Comparison of ENCODE assay signal across 18 mouse cellular contexts in the genomic region with DNA sequence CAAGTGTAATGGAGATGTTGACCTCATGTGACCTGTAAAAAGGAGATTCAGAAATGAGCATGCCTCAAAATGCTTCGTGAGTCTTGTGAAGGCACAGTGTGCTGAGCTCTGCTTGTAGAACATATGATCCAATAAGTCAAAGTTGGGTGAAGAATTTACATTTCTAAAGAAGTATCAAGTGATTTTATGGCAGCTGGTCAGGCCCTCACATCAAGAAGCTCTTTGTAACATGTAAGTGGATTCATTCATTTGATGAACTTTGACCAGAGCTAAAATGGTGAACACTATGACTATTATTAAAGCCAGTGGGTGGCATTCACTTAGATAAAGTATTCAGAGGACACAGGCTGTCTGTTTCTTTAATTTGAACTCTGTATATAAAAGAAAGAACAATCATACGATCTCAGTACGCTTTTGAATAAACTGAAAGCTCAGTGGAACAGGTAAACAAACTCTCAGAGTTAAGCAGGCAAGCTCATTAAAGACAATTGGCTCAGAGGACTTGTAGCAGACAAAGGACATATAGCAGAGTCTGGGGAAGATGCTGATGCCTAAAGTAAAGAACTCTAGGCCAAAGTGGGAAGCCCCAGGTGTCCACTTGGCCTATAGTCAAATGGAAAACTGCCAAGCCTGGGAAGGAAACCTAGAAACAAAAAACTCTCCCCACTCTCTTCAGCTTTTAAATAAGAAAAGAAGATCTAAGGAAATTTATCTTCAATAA.
A peak's percentile ranks its signal among the peaks of the same experiment; 100 is the strongest.
DNase-seq lines count a peak whose midpoint lies in the region; ATAC-seq lines count a peak whose summit lies in the region.
"Had no signal": no experiment of that assay in that cellular context is flagged by ENCODE, and none has a peak within 500 bp of the region (broad histone marks: within the 10 kb centered on the region; RNA-seq: fewer than 3 reads in every experiment).

No protein-coding gene starts in this region.

- no peak overlapping the region for H3K9ac ChIP-seq in forebrain, embryonic 12.5 days
- H3K9ac ChIP-seq in midbrain, embryonic 13.5 days (replicated peaks), result no peak overlapping the region
- H3K9ac ChIP-seq: limb, embryonic 15.5 days; liver, embryonic 15.5 days had no signal

- WGBS in forebrain, embryonic 12.5 days, result 10% methylated on average over 3 of the region's 3 CpGs
- WGBS in forebrain, embryonic 10.5 days, result 26% methylated on average over 3 of the region's 3 CpGs
- 7% methylated on average over 3 of the region's 3 CpGs for WGBS in midbrain, embryonic 13.5 days
- WGBS in midbrain, embryonic 10.5 days, result 19% methylated on average over 3 of the region's 3 CpGs

- H3K36me3 ChIP-seq in forebrain, embryonic 12.5 days (replicated peaks), result no peaks in the 10 kb centered on the region
- H3K36me3 ChIP-seq in forebrain, embryonic 10.5 days (replicated peaks), result no peaks in the 10 kb centered on the region
- no peaks in the 10 kb centered on the region for H3K36me3 ChIP-seq in midbrain, embryonic 13.5 days
- H3K36me3 ChIP-seq in midbrain, embryonic 10.5 days, result no peaks in the 10 kb centered on the region
- H3K36me3 ChIP-seq: limb, embryonic 15.5 days; liver, embryonic 15.5 days had no signal

- 0 out of 2 replicates have a peak, but pooled peaks cover 6% of the 10 kb centered on the region for H3K4me1 ChIP-seq in forebrain, embryonic 12.5 days
- peaks cover 9% of the 10 kb centered on the region for H3K4me1 ChIP-seq in forebrain, embryonic 10.5 days
- H3K4me1 ChIP-seq in midbrain, embryonic 13.5 days (replicated peaks), result peaks cover 2% of the 10 kb centered on the region; the same call in 1 of the 2 replicates
- H3K4me1 ChIP-seq in midbrain, embryonic 10.5 days, result peaks cover 12% of the 10 kb centered on the region
- H3K4me1 ChIP-seq: limb, embryonic 15.5 days; liver, embryonic 15.5 days had no signal

- peak; percentile 49; the same call in 1 of the 2 replicates for ATAC-seq in forebrain, embryonic 12.5 days (ENCODE audit: low FRiP score)
- ATAC-seq in midbrain, embryonic 13.5 days, result peak; percentile 50; the same call in 1 of the 2 replicates

- DNase-seq in forebrain, embryonic 10.5 days (ENCODE audit: extremely low spot score, low spot score), result no peak
- no peak for DNase-seq in midbrain, embryonic 10.5 days (ENCODE audit: low spot score)
- peak; percentile 8 for DNase-seq in embryo, embryonic 9.5 days (ENCODE audit: extremely low spot score)
- DNase-seq in layer of hippocampus, postnatal 14 days (ENCODE audit: low spot score in 2 of 2), result no peak
- no peak for DNase-seq in urinary bladder, adult 2 months (ENCODE audit: low spot score)
- DNase-seq: adrenal gland, postnatal 25 days; cerebellum, adult 11-12 months; heart, postnatal 10 days; kidney, adult 2 months; kidney, postnatal 25 days; thymus, postnatal 25 days had no signal

- H3K27ac ChIP-seq in forebrain, embryonic 12.5 days, result no peak overlapping the region
- H3K27ac ChIP-seq in forebrain, embryonic 10.5 days, result no peak overlapping the region
- H3K27ac ChIP-seq in midbrain, embryonic 13.5 days, result no peak overlapping the region
- H3K27ac ChIP-seq in midbrain, embryonic 10.5 days (replicated peaks), result no peak overlapping the region
- H3K27ac ChIP-seq: limb, embryonic 15.5 days; liver, embryonic 15.5 days; macrophage had no signal

- no peak overlapping the region for H3K4me3 ChIP-seq in forebrain, embryonic 12.5 days (replicated peaks)
- no peak overlapping the region for H3K4me3 ChIP-seq in forebrain, embryonic 10.5 days
- no peak overlapping the region for H3K4me3 ChIP-seq in midbrain, embryonic 13.5 days (replicated peaks)
- H3K4me3 ChIP-seq in midbrain, embryonic 10.5 days, result no peak overlapping the region
- H3K4me3 ChIP-seq: limb, embryonic 15.5 days; liver, embryonic 15.5 days had no signal

- no peaks in the 10 kb centered on the region for H3K27me3 ChIP-seq in forebrain, embryonic 12.5 days
- peaks cover 9% of the 10 kb centered on the region for H3K27me3 ChIP-seq in forebrain, embryonic 10.5 days (ENCODE audit: poor library complexity, severe bottlenecking)
- no peaks in the 10 kb centered on the region for H3K27me3 ChIP-seq in midbrain, embryonic 13.5 days
- H3K27me3 ChIP-seq in midbrain, embryonic 10.5 days (ENCODE audit: low read depth, poor library complexity, severe bottlenecking), result peaks cover 42% of the 10 kb centered on the region
- H3K27me3 ChIP-seq: CH12.LX; limb, embryonic 15.5 days; liver, embryonic 15.5 days had no signal

- no peak overlapping the region for H3K4me2 ChIP-seq in forebrain, embryonic 12.5 days
- no peak overlapping the region for H3K4me2 ChIP-seq in midbrain, embryonic 13.5 days (replicated peaks)
- H3K4me2 ChIP-seq: heart, embryonic 11.5 days; limb, embryonic 15.5 days; liver, embryonic 15.5 days had no signal

- H3K9me3 ChIP-seq in forebrain, embryonic 12.5 days, result no peaks in the 10 kb centered on the region
- H3K9me3 ChIP-seq in forebrain, embryonic 10.5 days, result no peaks in the 10 kb centered on the region
- no peaks in the 10 kb centered on the region for H3K9me3 ChIP-seq in midbrain, embryonic 13.5 days
- H3K9me3 ChIP-seq in midbrain, embryonic 10.5 days (replicated peaks), result no peaks in the 10 kb centered on the region
- H3K9me3 ChIP-seq: limb, embryonic 15.5 days; liver, embryonic 15.5 days had no signal
